Mouse (Mus musculus): ENCODE results near the gene Ufc1.

DNA sequence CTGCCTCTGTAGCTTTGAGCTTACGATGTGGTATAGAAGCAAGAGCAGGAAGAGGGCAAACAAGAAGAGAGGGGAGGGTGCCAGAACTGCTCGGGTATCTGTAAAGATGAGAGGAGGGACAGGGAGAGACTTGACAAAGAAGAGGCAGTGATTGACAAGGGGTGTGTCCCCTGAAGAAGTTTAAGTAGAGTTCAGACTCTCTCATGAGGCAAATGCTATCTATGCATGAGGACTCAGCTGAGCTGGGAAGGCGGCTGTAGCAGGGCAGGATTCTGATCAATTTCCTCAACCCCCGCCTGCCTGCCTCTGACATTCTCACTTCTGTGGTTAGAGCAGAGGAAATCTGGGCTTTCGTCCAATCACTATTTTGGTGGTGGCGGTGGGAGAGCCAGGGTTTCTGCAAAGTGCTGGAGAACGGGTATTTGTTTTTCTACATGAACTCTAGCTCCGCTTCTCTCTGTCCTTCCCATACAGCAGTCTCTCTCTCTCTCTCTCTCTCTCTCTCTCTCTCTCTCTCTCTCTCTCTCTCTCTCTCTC lies 32.2 kb downstream of the Ufc1 start:
- TF ChIP-seq POLR2A (IDR thresholded peaks at IDR 0.05; ENCODE audit: control insufficient read depth, low read depth, low read length): no peak
- no peak for TF ChIP-seq CTCF (IDR thresholded peaks at IDR 0.05; ENCODE audit: control insufficient read depth, insufficient read depth, insufficient replicate concordance, low read depth, low read length)
